Mouse (Mus musculus) urinary bladder, postnatal 36 days (tissue): ENCODE measurements around the gene Zswim3.
A peak's percentile ranks its signal among the peaks of the same experiment; 100 is the strongest.

Experiments used
- DNase-seq, 2 experiments: peaks; one replicate each; pipeline ENCODE4 v3.0.0; 2022; ENCODE audit warnings: low spot score in 2 of 2, mixed read lengths in 1 of 2

Zswim3 gene

GRCm38 (mm10) chr2:164804533-164805331 lies at the start of gene Zswim3, which contains the start of gene Acot8:
TSS of gene Zswim3 (plus strand) at chr2:164805098.
TSS of gene Acot8 (minus strand) at chr2:164804882.
- DNase-seq: peak; percentile 98 to 99

- no peak for DNase-seq
These were observed 47.1 kb upstream of the Zswim3 start for GRCm38 (mm10) chr2:164757841-164758240.

GRCm38 (mm10) chr2:164758692-164759091 lies 46.2 kb upstream of the Zswim3 start:
- no peak for DNase-seq

- DNase-seq: no peak
These were observed 44.7 kb upstream of the Zswim3 start for GRCm38 (mm10) chr2:164760059-164760833.

- no peak for DNase-seq
These were observed 43.4 kb upstream of the Zswim3 start for GRCm38 (mm10) chr2:164761502-164761901.

GRCm38 (mm10) chr2:164761971-164762370 lies 42.9 kb upstream of the Zswim3 start:
- no peak for DNase-seq

GRCm38 (mm10) chr2:164762593-164762992 lies 42.3 kb upstream of the Zswim3 start:
- no peak for DNase-seq

- no peak for DNase-seq
These were observed 39.1 kb upstream of the Zswim3 start for GRCm38 (mm10) chr2:164765841-164766240.

- DNase-seq: no peak
These were observed 36.9 kb upstream of the Zswim3 start for GRCm38 (mm10) chr2:164767812-164768540.

- peak; percentile 97 to 98 for DNase-seq
These were observed 35.5 kb upstream of the Zswim3 start, which contains the start of gene Ube2c for GRCm38 (mm10) chr2:164769258-164770037. TSS of gene Ube2c (plus strand) at chr2:164769898.

GRCm38 (mm10) chr2:164770279-164770678 lies 34.6 kb upstream of the Zswim3 start:
- DNase-seq: no peak

- no peak for DNase-seq
These were observed 33.8 kb upstream of the Zswim3 start for GRCm38 (mm10) chr2:164771123-164771522.

- no peak for DNase-seq
These were observed 31.5 kb upstream of the Zswim3 start for GRCm38 (mm10) chr2:164773229-164773988.

GRCm38 (mm10) chr2:164773989-164774364 lies 30.9 kb upstream of the Zswim3 start:
- no peak for DNase-seq

GRCm38 (mm10) chr2:164776130-164776529 lies 28.8 kb upstream of the Zswim3 start:
- DNase-seq: no peak

GRCm38 (mm10) chr2:164776801-164777200 lies 28.1 kb upstream of the Zswim3 start:
- no peak for DNase-seq

GRCm38 (mm10) chr2:164777246-164778014 lies 27.5 kb upstream of the Zswim3 start:
- DNase-seq: no peak

GRCm38 (mm10) chr2:164778015-164778287 lies 26.9 kb upstream of the Zswim3 start:
- DNase-seq: no peak

- DNase-seq: no peak
These were observed 26.1 kb upstream of the Zswim3 start for GRCm38 (mm10) chr2:164778809-164779208.

GRCm38 (mm10) chr2:164779481-164780086 lies 25.3 kb upstream of the Zswim3 start, which contains the start of gene Tnnc2:
TSS of gene Tnnc2 (minus strand) at chr2:164779967.
- DNase-seq: no peak
